Mouse (Mus musculus) heart, embryonic 15.5 days (tissue): ENCODE data around the gene Nmrk2. TPM values are rescaled to one million over a fixed set of nuclear protein-coding genes. Genes with fewer than 3 reads are reported as not detected.
"Not testable (repeated sequence)": the region's sequence is repeated elsewhere in the genome, so short reads cannot be mapped to it uniquely, and the experiment has no call there.

ENCODE experiments used
- ATAC-seq: fragments of 200-750 bp; cut with Nextera tagmentation; replicated peaks from 2 replicates; pipeline ENCODE4 v1.8.0; 2017; ENCODE audit warnings: low read depth, moderate TSS enrichment; ENCODE audit not compliant: insufficient number of reproducible peaks, insufficient read depth, low FRiP score
- H3K27ac ChIP-seq: fragments of 300-500 bp; sonication (generic); 2 replicates; pipeline ENCODE4 v1.5.1; 2015; ENCODE audit warnings: mild to moderate bottlenecking, inconsistent platforms
- H3K27me3 ChIP-seq: fragments of 300-500 bp; sonication (generic); 2 replicates; pipeline ENCODE4 v1.6.1; 2015; ENCODE audit warnings: inconsistent platforms
- H3K36me3 ChIP-seq: fragments of 300-500 bp; sonication (generic); 2 replicates; pipeline ENCODE4 v1.6.1; 2015; ENCODE audit warnings: mild to moderate bottlenecking, inconsistent platforms
- H3K4me1 ChIP-seq: fragments of 300-500 bp; sonication (generic); replicated peaks from 2 replicates; pipeline ENCODE4 v1.6.1; 2015; ENCODE audit warnings: inconsistent platforms
- H3K4me2 ChIP-seq: fragments of 300-500 bp; sonication (generic); 2 replicates; pipeline ENCODE4 v1.6.1; 2015; ENCODE audit warnings: inconsistent platforms, mild to moderate bottlenecking, moderate library complexity
- H3K4me3 ChIP-seq: fragments of 300-500 bp; sonication (generic); 2 replicates; pipeline ENCODE4 v1.5.1; 2015; ENCODE audit warnings: mild to moderate bottlenecking, inconsistent platforms
- H3K9ac ChIP-seq: fragments of 300-500 bp; sonication (generic); 2 replicates; pipeline ENCODE4 v1.6.1; 2015; ENCODE audit warnings: mild to moderate bottlenecking, inconsistent platforms
- H3K9me3 ChIP-seq: fragments of 300-500 bp; sonication (generic); replicated peaks from 2 replicates; pipeline ENCODE4 v1.6.1; 2016; ENCODE audit warnings: inconsistent platforms
- WGBS: fragments of 180-500 bp; shearing (Covaris S2); methylation state at CpG from one replicate; pipeline ENCODE4 v1.1.7; 2015; ENCODE audit warnings: mixed read lengths; 5-methylcytosine and 5-hydroxymethylcytosine counted together
- polyA plus RNA-seq: library from polyadenylated mRNA; unstranded; fragments of >200 nt; fragmentation: Nextera tagmentation; extraction: Ambion mirVana; gene quantifications from 2 replicates; pipeline ENCODE4 v1.2.1, GENCODE M21; 2015

The Nmrk2 gene
- polyA plus RNA-seq, 1 experiment from 2014 or later, result 9.1 TPM

DNA sequence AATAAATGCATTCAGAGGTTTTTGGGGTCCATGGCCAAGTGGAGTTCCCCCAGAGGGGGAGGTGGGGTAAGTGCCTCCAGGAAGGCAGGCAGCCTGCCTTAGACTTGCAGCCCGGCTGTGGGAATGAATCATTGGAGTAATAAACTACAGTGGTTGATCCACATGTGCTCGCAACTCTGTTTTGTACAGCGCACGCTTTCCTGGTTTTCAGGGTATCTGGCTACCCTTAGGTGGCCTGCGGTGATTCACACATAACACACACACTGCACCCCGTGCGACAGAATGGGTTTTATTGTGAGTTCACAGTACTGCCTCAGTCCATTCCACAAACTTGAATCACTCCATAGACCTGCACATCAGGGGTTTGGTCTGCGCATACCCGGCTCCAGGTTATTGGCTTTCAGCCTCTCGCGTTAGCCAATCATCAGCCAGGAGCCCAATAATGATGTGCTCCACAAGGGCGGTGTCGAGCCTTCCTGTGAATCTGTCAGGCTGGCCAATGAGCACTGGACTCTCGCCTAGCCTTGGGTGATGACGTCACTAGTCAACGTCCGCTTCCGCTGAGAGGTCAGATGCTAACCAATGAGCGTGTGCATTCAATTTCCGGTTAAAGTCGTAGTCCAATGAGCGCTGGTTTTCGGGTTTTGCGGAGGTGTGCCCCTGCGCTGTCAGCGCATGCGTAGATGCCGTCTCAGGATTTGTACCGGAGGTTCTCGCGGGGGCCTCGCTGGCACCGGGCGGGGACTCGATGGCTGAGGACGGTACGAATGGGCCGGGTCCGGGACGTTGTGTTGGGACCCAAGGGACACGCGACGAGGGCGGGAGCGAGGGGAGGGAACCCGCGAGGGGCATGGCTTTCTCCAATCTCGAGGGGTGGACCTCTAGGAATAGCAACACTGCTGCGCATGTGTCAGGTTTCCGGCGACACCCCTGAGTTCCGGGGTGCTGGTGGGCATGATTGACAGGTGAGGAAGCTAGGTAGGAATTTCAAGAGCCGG lies 19.2 kb downstream of the Nmrk2 start, which contains the start of gene Dapk3:
Gene Dapk3 (plus strand): TSS at position 670 of the 998 bp plus-strand sequence.
- H3K9ac ChIP-seq, result peak within 1 kb of the TSS; percentile 78
- H3K36me3 ChIP-seq, result peaks cover 68% of the 10 kb centered on the region
- H3K4me2 ChIP-seq, result peak within 1 kb of the TSS; percentile 73
- H3K27me3 ChIP-seq, result no peaks in the 10 kb centered on the region
- H3K9me3 ChIP-seq, result no peaks in the 10 kb centered on the region
- H3K4me1 ChIP-seq, result peaks cover 66% of the 10 kb centered on the region
- WGBS, result 6% methylated on average over 53 of the region's 53 CpGs
- H3K27ac ChIP-seq, result peak within 1 kb of the TSS; percentile 95
- peak within 1 kb of the TSS; percentile 74 for H3K4me3 ChIP-seq
- ATAC-seq, result peak; percentile 89

DNA sequence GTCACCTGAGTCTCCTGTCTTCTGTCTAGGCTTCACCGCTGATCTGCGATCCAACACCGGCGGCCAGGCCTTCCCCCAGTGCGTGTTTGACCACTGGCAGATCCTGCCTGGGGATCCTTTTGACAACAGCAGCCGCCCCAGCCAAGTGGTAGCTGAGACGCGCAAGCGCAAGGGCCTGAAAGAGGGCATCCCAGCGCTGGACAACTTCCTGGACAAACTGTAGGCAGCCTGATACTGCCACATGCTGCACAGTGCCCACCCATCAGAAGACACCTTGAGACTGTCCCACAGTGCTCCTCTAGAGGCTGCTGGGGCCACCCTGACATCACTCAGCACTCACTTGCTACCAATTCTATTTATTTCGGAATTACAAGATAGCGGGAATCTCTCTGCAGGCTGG lies 20.0 kb downstream of the Nmrk2 start:
- not testable (repeated sequence) for H3K9ac ChIP-seq, H3K4me3 ChIP-seq, H3K9me3 ChIP-seq, H3K27me3 ChIP-seq, H3K4me2 ChIP-seq, ATAC-seq
- peak overlapping the region; percentile 95 for H3K27ac ChIP-seq
- H3K36me3 ChIP-seq, result peaks cover 68% of the 10 kb centered on the region
- 74% methylated on average over 12 of the region's 12 CpGs for WGBS
- H3K4me1 ChIP-seq, result peaks cover 69% of the 10 kb centered on the region

DNA sequence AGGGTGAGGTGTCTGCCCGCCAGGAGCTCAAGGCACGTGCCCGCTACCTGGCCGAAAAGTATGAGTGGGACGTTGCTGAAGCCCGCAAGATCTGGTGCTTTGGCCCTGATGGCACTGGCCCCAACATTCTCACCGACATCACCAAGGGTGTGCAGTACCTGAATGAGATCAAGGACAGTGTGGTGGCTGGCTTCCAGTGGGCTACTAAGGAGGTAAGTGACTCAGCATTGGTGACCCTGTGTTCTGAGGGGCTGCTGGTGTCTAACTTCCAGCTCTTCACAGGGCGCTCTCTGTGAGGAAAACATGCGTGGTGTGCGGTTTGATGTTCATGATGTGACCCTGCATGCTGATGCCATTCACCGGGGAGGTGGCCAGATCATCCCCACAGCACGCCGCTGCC lies 20.9 kb downstream of the Nmrk2 start:
- Histone ChIP-seq H3K4me2 (no peak overlapping the region), H3K4me1 (peaks cover 70% of the 10 kb centered on the region), H3K9ac (no peak overlapping the region), H3K27me3 (no peaks in the 10 kb centered on the region), H3K27ac (0 out of 2 replicates have a peak overlapping the region, but pooled peaks have one; percentile 16), H3K9me3 (no peaks in the 10 kb centered on the region), H3K4me3 (no peak overlapping the region), H3K36me3 (peaks cover 62% of the 10 kb centered on the region)
- no peak for ATAC-seq
- 92% methylated on average over 13 of the region's 13 CpGs for WGBS

DNA sequence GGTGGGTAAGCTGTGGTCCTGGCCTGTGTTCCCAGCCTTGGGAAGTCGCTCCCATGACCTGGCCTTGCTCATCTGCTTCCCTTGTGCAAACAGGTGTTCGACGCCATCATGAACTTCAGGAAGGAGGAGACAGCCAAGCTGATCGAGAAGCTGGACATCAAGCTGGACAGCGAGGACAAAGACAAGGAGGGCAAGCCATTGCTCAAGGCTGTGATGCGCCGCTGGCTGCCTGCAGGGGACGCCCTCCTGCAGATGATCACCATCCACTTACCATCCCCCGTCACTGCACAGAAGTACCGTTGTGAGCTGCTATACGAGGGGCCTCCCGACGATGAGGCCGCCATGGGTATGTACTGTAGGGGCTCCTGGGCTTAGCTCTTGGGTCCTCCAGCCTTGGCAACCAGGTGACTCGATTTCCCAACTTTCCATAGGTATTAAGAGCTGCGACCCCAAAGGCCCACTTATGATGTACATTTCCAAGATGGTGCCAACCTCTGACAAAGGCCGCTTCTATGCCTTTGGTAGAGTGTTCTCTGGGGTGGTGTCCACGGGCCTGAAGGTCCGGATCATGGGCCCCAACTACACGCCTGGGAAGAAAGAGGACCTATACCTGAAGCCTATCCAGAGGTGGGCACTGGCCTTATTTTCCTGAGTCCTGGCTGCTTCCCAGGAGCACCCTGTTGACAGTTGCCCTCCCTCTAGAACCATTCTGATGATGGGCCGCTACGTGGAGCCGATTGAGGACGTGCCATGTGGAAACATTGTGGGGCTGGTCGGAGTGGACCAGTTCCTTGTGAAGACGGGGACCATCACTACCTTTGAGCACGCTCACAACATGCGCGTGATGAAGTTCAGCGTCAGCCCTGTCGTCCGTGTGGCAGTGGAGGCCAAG lies 22.2 kb downstream of the Nmrk2 start:
- 89% methylated on average over 32 of the region's 32 CpGs for WGBS
- ATAC-seq, result no peak
- peaks cover 75% of the 10 kb centered on the region for H3K4me1 ChIP-seq
- H3K4me3 ChIP-seq, result no peak overlapping the region
- peak overlapping the region; percentile 16; the same call in 1 of the 2 replicates for H3K27ac ChIP-seq
- H3K27me3 ChIP-seq, result no peaks in the 10 kb centered on the region
- no peaks in the 10 kb centered on the region for H3K9me3 ChIP-seq
- H3K36me3 ChIP-seq, result peaks cover 57% of the 10 kb centered on the region
- no peak overlapping the region for H3K4me2 ChIP-seq
- H3K9ac ChIP-seq, result 0 out of 2 replicates have a peak overlapping the region, but pooled peaks have one; percentile 11

DNA sequence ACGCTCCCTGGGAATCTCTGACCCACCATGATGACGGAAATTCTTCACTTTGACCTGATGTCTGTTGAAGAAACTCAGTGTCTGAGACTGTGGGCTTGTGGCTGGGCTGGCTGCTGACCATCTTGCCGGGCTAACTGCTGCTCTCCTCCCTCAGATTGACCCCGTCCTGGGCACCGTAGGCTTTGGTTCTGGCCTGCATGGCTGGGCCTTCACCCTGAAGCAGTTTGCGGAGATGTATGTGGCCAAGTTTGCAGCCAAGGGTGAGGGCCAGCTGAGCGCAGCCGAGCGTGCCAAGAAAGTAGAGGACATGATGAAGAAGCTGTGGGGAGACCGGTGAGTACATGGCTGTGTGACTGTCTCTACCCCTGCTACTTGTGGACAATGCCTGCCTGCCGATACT lies 22.9 kb downstream of the Nmrk2 start:
- no peak overlapping the region for H3K9ac ChIP-seq
- WGBS, result 90% methylated on average over 11 of the region's 11 CpGs
- H3K4me2 ChIP-seq, result no peak overlapping the region
- peak overlapping the region; percentile 95; the same call in 1 of the 2 replicates for H3K4me3 ChIP-seq
- H3K4me1 ChIP-seq, result peaks cover 75% of the 10 kb centered on the region
- no peaks in the 10 kb centered on the region for H3K27me3 ChIP-seq
- no peak for ATAC-seq
- H3K9me3 ChIP-seq, result no peaks in the 10 kb centered on the region
- peak overlapping the region; percentile 14; the same call in 1 of the 2 replicates for H3K27ac ChIP-seq
- H3K36me3 ChIP-seq, result peaks cover 52% of the 10 kb centered on the region

DNA sequence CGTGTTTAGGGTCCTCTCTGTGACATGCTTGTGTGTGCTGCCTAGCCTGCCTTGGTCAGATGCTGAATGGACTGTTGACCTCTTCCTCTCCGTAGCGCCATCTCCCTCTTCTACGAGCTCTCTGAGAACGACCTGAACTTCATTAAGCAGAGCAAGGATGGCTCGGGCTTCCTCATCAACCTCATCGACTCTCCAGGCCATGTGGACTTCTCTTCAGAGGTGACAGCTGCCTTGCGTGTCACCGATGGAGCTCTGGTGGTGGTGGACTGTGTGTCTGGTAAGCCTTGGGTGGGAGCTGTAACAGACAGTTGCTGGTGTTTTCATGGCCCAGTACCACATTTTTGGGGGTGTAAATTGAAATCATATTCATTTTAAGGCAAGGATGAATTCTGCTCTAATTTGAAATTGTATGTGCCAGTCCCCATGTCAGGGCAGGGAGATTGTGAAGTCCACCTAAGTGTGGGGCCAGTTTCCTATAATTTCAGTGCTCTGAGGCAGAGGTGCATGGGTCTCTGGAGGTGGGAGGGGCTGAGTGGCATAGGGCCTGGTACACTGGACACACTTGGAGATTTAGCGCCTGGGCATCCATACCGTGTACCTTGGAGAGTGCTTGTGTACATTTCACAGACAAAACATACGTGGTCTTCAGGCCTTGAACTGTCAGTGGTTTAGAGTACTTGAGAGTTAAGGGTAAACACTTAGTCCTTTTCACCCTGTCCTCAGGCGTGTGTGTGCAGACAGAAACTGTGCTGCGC lies 23.7 kb downstream of the Nmrk2 start:
- WGBS, result 52% methylated on average over 14 of the region's 14 CpGs
- Histone ChIP-seq H3K27me3 (no peaks in the 10 kb centered on the region), H3K4me1 (peaks cover 77% of the 10 kb centered on the region), H3K36me3 (peaks cover 50% of the 10 kb centered on the region), H3K9ac (peak overlapping the region; percentile 97), H3K9me3 (no peaks in the 10 kb centered on the region), H3K4me2 (peak overlapping the region; percentile 84), H3K4me3 (peak overlapping the region; percentile 95), H3K27ac (peak overlapping the region; percentile 91)
- no peak for ATAC-seq

DNA sequence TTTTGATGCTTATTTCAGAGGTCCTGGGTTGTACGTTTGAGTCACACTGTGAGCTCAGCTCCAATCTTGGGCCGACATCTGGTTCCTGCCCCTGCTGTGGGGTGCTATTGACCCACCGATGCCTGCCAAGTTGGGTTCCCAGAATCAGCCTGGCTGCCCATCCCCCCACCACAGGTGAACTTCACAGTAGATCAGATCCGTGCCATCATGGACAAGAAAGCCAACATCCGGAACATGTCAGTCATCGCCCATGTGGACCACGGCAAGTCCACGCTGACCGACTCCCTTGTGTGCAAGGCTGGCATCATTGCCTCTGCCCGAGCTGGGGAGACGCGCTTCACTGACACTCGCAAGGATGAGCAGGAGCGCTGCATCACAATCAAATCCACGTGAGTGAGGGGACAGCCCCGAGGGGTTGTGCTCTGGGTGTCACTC lies 24.3 kb downstream of the Nmrk2 start:
- H3K4me1 ChIP-seq, result peaks cover 81% of the 10 kb centered on the region
- peaks cover 50% of the 10 kb centered on the region for H3K36me3 ChIP-seq
- no peak for ATAC-seq
- peak overlapping the region; percentile 91 for H3K27ac ChIP-seq
- H3K4me3 ChIP-seq, result peak overlapping the region; percentile 95
- H3K9ac ChIP-seq, result peak overlapping the region; percentile 97
- no peaks in the 10 kb centered on the region for H3K9me3 ChIP-seq
- 6% methylated on average over 16 of the region's 16 CpGs for WGBS
- H3K4me2 ChIP-seq, result peak overlapping the region; percentile 84
- H3K27me3 ChIP-seq, result no peaks in the 10 kb centered on the region

DNA sequence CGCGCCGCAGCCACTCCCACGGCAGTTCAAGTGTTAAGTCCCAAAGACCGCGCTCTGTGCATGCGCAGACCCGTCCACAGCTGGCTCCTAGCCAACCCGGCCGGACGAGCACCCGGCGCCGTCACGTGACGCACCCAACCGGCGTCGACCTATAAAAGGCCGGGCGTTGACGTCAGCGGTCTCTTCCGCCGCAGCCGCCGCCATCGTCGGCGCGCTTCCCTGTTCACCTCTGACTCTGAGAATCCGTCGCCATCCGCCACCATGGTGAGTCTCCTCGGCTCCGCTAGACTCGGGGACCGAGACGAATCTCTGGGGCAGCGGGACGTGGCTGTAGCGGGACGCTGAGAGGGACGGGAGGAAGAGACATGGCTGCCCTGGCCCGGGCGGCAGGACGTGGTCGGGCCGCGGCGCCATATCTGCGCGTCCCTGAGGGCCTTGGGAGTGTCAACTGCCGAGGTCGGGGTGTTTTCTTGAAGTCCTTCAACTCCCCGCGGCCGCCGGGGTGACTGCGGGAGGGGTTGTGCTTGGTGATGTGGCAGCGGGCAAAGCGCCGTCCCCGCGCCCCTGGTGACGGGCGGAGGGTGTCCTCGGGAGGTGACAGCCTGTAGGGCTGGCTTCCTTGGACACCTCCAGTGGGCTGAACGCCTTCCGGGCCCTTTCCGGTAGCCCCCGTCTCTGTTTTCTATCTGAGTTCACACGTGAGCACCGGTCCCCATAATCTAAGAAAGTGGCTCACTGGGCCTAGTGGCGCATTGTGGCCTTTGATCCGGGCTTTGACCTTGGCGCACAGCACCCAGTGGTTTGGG lies 25.2 kb downstream of the Nmrk2 start, which contains the start of gene Eef2:
Gene Eef2 (plus strand): TSS at position 166 of the 806 bp plus-strand sequence.
- under 1% methylated on average over 77 of the region's 77 CpGs for WGBS
- Histone ChIP-seq H3K27ac (peak within 1 kb of the TSS; percentile 91), H3K4me1 (peaks cover 74% of the 10 kb centered on the region), H3K4me3 (peak within 1 kb of the TSS; percentile 95), H3K36me3 (peaks cover 43% of the 10 kb centered on the region), H3K9ac (peak within 1 kb of the TSS; percentile 97), H3K4me2 (peak within 1 kb of the TSS; percentile 84), H3K27me3 (no peaks in the 10 kb centered on the region), H3K9me3 (no peaks in the 10 kb centered on the region)
- peak; percentile 80 for ATAC-seq

DNA sequence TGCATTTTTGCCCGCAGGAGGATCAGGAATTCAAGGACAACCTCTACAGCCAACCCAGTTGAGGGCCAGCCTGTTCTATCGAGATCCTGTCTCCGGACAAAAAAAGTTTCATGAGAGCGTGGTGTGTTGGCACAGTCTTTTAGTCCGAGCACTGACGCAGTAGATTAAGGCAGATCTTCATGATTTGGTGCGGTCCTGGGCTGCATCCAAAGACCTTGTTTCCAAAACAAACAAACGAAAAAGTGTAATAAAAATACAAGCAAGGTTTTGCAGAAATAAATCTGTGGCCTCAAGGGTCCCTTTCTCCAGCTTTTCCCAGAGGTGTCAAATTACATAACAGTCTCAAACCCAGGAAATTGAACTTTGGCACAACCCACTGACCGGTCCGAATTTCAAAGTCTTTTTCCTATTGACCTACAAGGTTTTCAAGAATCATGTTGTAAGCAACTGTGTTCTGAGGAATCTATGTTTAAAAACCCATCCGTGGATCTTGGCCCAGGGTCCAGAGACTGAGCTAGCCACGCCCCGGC lies 25.9 kb downstream of the Nmrk2 start:
- Histone ChIP-seq H3K27me3 (no peaks in the 10 kb centered on the region), H3K4me2 (peak overlapping the region; percentile 84), H3K9ac (peak overlapping the region; percentile 39; the same call in 1 of the 2 replicates), H3K9me3 (no peaks in the 10 kb centered on the region), H3K36me3 (peaks cover 36% of the 10 kb centered on the region), H3K4me1 (peaks cover 67% of the 10 kb centered on the region), H3K27ac (peak overlapping the region; percentile 91), H3K4me3 (peak overlapping the region; percentile 95)
- ATAC-seq, result peak; percentile 2; the same call in 1 of the 2 replicates
- 4% methylated on average over 13 of the region's 13 CpGs for WGBS
